Mouse (Mus musculus): Measurements from ENCODE around the gene Proser3.

Gene Proser3

GRCm38 (mm10) chr7:30493401-30493931, 58.6 kb downstream of the Proser3 start, which contains the start of gene Prodh2:
Prodh2 (plus strand) TSS chr7:30493622.
- ATAC-seq (ENCODE audit: insufficient number of reproducible peaks, low FRiP score, low TSS enrichment): no peak

DNA sequence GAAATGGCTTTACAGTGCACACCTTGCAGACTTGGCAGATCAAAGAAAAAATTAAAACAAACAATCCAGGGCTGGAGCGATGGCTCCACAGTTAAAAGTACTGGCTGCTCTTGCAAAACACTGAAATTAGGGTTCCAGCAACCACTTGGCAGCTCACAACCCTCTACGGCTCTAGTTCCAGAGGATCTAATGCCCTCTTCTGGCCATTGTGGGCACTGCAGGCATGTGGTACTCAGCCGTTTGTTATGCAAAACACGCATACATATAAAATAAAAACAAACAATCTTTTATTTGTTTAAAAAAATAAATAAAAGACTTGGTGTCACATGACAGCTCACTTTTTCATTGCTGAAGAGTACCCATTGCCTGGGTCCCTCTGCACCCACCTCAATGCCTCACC, 59.3 kb downstream of the Proser3 start:
- ATAC-seq (ENCODE audit: insufficient number of reproducible peaks, low FRiP score, low TSS enrichment): no peak

- ATAC-seq (ENCODE audit: insufficient number of reproducible peaks, low FRiP score, low TSS enrichment): no peak
Measured at GRCm38 (mm10) chr7:30490957-30491307, 61.2 kb downstream of the Proser3 start.

- no peak for ATAC-seq (ENCODE audit: insufficient number of reproducible peaks, low FRiP score, low TSS enrichment)
Measured at GRCm38 (mm10) chr7:30490251-30490956, 61.7 kb downstream of the Proser3 start.
